Mouse (Mus musculus): ENCODE measurements at regions not wholly inside any gene's neighbourhood (a gene's known extent, or its start where the extent isn't known, plus 50 kb on each side); places are given as distances from the start of the nearest gene placed in this dataset.

DNA sequence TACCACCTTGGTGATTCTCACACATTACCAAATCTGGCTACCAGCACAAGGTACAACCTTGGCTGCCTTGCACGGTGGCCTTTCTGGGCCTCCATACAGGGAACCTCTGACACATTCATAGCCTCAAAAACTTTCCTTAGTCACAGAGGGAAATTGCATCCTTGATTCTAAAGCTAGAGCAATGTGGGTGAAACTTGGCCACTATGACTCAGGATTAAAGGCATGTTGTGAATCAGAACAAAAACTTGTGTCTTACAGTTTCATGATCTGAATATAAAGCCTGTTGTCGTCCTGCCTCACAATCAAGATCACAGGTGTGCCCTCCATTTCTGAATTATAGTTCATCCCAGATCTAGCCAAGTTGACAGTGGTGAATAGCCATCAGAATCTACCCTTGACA is 80.8 kb upstream of the Fshr start:
- DNase-seq: no peak

DNA sequence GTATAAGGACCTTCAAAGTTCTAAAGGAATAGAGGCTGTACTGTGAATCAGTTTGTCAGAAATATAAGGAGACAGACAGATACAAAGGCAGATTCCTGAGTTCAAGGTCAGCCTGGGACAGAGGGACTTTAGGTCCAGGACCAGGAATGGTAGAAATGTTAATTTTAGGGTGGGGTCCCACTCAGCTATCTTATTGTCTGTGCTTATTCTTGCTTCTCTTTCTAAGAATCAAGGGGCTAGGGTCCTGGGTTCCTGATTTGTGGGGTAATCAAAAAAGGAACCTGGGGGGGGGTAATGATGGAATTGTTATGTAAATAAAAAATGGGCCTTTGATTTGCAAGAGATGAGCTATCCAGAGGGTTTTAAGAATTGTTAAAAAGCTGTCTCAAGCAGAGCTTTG is 71.7 kb upstream of the Fshr start:
- no peak for DNase-seq

DNA sequence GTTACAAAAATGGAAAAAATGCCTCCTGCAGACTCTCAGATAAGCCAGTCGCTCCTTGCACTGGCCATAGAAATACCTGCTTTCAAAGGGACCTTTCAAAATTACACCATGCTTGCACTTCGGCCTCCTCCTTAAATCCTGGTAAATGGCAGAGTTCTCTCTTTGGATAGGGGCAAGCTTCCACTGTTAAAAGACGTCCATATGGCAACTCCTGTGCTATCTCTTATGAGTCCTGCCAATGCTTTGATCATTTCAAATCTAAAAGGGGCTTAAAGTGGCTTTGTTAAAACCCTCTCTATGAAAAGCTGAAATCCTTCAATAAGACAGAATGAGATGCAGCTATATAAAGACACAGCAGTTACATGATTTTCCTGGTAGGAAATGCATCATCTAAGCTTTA is 55.2 kb upstream of the Fshr start:
- no peak for DNase-seq

- no peak for DNase-seq
Observed at GRCm38 (mm10) chr17:89250811-89251210, 50.3 kb upstream of the Fshr start.
